Mouse (Mus musculus) bone marrow, adult 2 months (tissue): ENCODE data around the gene Hdgfl2.

Experiments used
- CTCF ChIP-seq: fragments of 200-500 bp; IDR thresholded peaks from 2 replicates; pipeline ENCODE4 v1.5.1; 2011; ENCODE audit warnings: low read length, control low read depth; ENCODE audit not compliant: control insufficient read depth, insufficient read depth
- POLR2A ChIP-seq: fragments of 200-500 bp; IDR thresholded peaks from 2 replicates; pipeline ENCODE4 v1.6.1; 2011; ENCODE audit warnings: low read depth, mild to moderate bottlenecking, control low read depth, low read length, borderline replicate concordance; ENCODE audit not compliant: control insufficient read depth

DNA sequence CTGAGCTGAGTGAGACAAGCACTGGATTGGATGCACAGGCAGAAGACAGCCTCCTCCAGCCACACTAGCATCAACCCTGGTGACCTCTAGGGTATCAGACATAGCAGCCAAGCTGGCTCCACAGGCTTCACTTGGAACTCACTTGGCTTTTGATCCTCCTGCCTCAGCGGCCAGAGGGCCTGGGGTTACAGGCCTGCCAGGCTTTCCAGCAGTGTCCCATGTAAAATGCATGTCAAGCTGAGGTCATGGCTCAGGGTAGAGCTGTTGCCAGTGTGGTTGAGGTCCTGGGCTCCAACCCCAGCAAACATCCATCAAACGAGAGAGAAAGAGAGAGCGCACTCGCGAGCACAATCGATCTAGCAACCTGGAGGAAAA lies 44.7 kb upstream of the Hdgfl2 start:
- no peak for TF ChIP-seq CTCF
- TF ChIP-seq POLR2A: no peak
